Mouse (Mus musculus): ENCODE measurements around the gene Slc27a3. TPM values are rescaled to one million over a fixed set of nuclear protein-coding genes. Genes with fewer than 3 reads are reported as not detected.
"Not testable (repeated sequence)": the region's sequence is repeated elsewhere in the genome, so short reads cannot be mapped to it uniquely, and the experiment has no call there.

The Slc27a3 gene
- polyA plus RNA-seq, 1 experiment from 2014 or later: 16.0 TPM

DNA sequence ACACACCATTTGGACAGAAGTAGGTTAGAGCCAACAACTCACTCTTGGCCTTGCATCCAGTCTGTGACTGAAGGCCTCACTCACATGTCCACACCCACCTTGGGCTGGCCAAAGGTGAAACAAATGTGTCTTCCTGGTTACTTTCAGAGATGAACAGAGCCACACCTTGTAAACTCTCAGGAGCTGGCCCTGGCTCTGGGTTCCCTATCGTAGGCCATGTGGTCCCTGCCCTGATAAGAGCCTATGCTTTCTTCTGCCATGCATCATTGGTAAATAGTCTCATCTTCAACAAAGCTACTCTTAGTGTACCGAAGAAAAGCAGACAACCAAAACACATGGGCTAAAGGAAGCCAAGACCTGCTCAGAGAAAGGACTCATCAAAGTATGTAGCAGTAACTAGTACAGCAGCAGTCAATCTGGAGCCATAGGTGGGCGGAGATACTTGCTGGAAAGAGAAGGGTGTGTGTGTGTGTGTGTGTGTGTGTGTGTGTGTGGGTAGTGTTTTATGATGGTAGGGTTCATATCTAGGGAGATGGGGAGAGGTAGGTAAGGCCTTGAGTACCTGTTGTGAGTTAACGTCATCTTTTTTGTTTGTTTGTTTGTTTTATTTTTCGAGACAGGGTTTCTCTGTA lies 22.6 kb downstream of the Slc27a3 start:
- Histone ChIP-seq H3K4me2 (replicated peaks; ENCODE audit: low read depth, low read length) (no peak overlapping the region), H3K36me3 (ENCODE audit: insufficient read depth, low read length) (no peaks in the 10 kb centered on the region), H3K27ac (ENCODE audit: low read length) (no peak overlapping the region), H3K4me3 (ENCODE audit: low read depth, low read length) (no peak overlapping the region), H3K9ac (replicated peaks; ENCODE audit: low read depth) (no peak overlapping the region), H3K4me1 (ENCODE audit: insufficient read depth, low read depth, low read length) (no peaks in the 10 kb centered on the region), H3K27me3 (replicated peaks; ENCODE audit: insufficient read depth, low read length) (no peaks in the 10 kb centered on the region), H3K9me3 (ENCODE audit: low read length) (no peaks in the 10 kb centered on the region)
- 82% methylated on average over 5 of the region's 5 CpGs for WGBS
- DNase-seq (ENCODE audit: low spot score) (no peak), ATAC-seq (no peak)
- TF ChIP-seq EP300 (IDR thresholded peaks at IDR 0.05): no peak
- no peak for TF ChIP-seq CTCF (IDR thresholded peaks at IDR 0.05)

DNA sequence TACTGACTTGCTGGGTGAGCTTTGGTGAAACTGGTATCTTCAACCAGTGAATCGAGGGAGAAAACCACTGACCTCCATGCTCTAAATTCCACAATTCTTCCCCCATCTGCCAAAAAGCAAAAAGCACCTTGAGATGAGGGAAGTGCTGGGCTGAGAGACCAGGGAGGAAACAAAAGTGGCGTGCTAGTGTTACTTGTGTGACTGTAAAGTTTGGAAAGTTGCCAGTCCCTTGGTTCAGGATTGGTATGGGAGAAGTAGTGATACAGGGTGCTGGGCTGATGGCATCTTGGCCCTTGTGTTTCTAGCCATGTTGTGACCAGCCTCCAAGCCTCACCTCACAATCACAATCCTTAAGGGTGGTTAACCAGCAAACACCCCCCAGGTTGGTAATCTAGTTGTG lies 27.4 kb downstream of the Slc27a3 start:
- no peaks in the 10 kb centered on the region for H3K27me3 ChIP-seq (replicated peaks; ENCODE audit: insufficient read depth, low read length)
- DNase-seq (ENCODE audit: low spot score): no peak
- TF ChIP-seq CTCF (IDR thresholded peaks at IDR 0.05): no peak
- TF ChIP-seq EP300 (IDR thresholded peaks at IDR 0.05): no peak
- 61% methylated on average over 2 of the region's 2 CpGs for WGBS
- no peak overlapping the region for H3K27ac ChIP-seq (ENCODE audit: low read length)
- H3K9me3 ChIP-seq (ENCODE audit: low read length): no peaks in the 10 kb centered on the region
- no peak overlapping the region for H3K4me2 ChIP-seq (replicated peaks; ENCODE audit: low read depth, low read length)
- no peaks in the 10 kb centered on the region for H3K4me1 ChIP-seq (ENCODE audit: insufficient read depth, low read depth, low read length)
- no peak overlapping the region for H3K9ac ChIP-seq (replicated peaks; ENCODE audit: low read depth)
- ATAC-seq: no peak
- no peak overlapping the region for H3K4me3 ChIP-seq (ENCODE audit: low read depth, low read length)
- peaks cover 5% of the 10 kb centered on the region; the same call in 1 of the 2 replicates for H3K36me3 ChIP-seq (ENCODE audit: insufficient read depth, low read length)

DNA sequence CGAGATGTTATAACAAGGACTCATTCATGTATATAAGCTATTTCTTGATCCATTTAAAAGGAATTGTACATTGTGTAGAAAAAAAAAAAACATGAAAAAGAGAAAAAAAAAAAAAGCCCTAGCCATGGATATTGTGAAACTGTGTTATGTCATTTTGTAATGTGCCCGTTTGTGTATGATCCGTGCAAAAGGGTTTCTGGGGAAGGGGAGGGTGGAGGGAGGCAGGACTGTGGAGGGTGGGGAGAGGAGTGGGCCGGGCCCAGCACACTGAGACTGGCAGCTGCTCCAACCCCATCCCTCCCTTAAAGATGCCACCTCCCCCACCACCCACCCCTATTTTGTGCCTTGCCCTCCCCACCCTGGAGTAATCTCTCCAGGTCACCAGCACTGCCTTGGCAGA lies 28.3 kb downstream of the Slc27a3 start:
- H3K9ac ChIP-seq (replicated peaks; ENCODE audit: low read depth): no peak overlapping the region
- H3K9me3 ChIP-seq (ENCODE audit: low read length): no peaks in the 10 kb centered on the region
- H3K36me3 ChIP-seq (ENCODE audit: insufficient read depth, low read length): peaks cover 8% of the 10 kb centered on the region; the same call in 1 of the 2 replicates
- TF ChIP-seq EP300 (IDR thresholded peaks at IDR 0.05) (no peak), CTCF (IDR thresholded peaks at IDR 0.05) (no peak)
- WGBS: 76% methylated on average over 4 of the region's 4 CpGs
- H3K4me3 ChIP-seq (ENCODE audit: low read depth, low read length): no peak overlapping the region
- DNase-seq (ENCODE audit: low spot score) (no peak), ATAC-seq (no peak)
- no peak overlapping the region for H3K4me2 ChIP-seq (replicated peaks; ENCODE audit: low read depth, low read length)
- no peak overlapping the region for H3K27ac ChIP-seq (ENCODE audit: low read length)
- H3K27me3 ChIP-seq (replicated peaks; ENCODE audit: insufficient read depth, low read length): no peaks in the 10 kb centered on the region
- no peaks in the 10 kb centered on the region for H3K4me1 ChIP-seq (ENCODE audit: insufficient read depth, low read depth, low read length)

DNA sequence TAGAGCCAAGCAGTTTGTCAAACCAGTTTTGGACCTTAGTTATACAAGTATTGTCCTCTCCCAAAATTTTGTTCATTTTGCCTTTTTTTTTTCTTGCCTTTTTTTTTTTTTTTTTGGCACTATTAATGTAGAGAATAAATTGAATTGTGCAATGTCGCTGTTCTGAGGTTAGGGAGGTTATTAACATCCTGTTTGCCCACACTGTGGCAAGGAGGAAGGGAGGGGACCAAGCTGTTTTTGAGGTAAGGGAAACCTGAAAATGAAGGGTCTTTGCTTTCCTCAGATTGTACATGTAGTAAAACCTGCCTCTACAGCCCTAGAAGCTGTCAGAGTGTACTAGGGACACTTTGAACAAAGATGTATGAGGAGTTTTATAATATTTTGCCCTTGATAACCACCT lies 30.5 kb downstream of the Slc27a3 start:
- Histone ChIP-seq H3K4me2 (replicated peaks; ENCODE audit: low read depth, low read length) (no peak overlapping the region), H3K4me1 (ENCODE audit: insufficient read depth, low read depth, low read length) (no peaks in the 10 kb centered on the region), H3K27me3 (replicated peaks; ENCODE audit: insufficient read depth, low read length) (no peaks in the 10 kb centered on the region), H3K9me3 (ENCODE audit: low read length) (no peaks in the 10 kb centered on the region), H3K4me3 (ENCODE audit: low read depth, low read length) (no peak overlapping the region), H3K36me3 (ENCODE audit: insufficient read depth, low read length) (peaks cover 29% of the 10 kb centered on the region; the same call in 1 of the 2 replicates), H3K27ac (ENCODE audit: low read length) (no peak overlapping the region), H3K9ac (replicated peaks; ENCODE audit: low read depth) (no peak overlapping the region)
- WGBS: 56% methylated on average over 1 of the region's 1 CpGs
- TF ChIP-seq EP300 (IDR thresholded peaks at IDR 0.05) (no peak), CTCF (IDR thresholded peaks at IDR 0.05) (no peak)
- ATAC-seq (no peak), DNase-seq (ENCODE audit: low spot score) (no peak)

GRCm38 (mm10) chr3:90357959-90358358 lies 31.8 kb downstream of the Slc27a3 start:
- no peak overlapping the region for H3K4me2 ChIP-seq (replicated peaks; ENCODE audit: low read depth, low read length)
- DNase-seq (ENCODE audit: low spot score) (no peak), ATAC-seq (no peak)
- H3K4me1 ChIP-seq (ENCODE audit: insufficient read depth, low read depth, low read length): no peaks in the 10 kb centered on the region
- 93% methylated on average over 7 of the region's 7 CpGs for WGBS
- no peak overlapping the region for H3K27ac ChIP-seq (ENCODE audit: low read length)
- no peaks in the 10 kb centered on the region for H3K27me3 ChIP-seq (replicated peaks; ENCODE audit: insufficient read depth, low read length)
- H3K9ac ChIP-seq (replicated peaks; ENCODE audit: low read depth): no peak overlapping the region
- H3K36me3 ChIP-seq (ENCODE audit: insufficient read depth, low read length): peaks cover 37% of the 10 kb centered on the region; the same call in 1 of the 2 replicates
- TF ChIP-seq EP300 (IDR thresholded peaks at IDR 0.05) (no peak), CTCF (IDR thresholded peaks at IDR 0.05) (no peak)
- no peak overlapping the region for H3K4me3 ChIP-seq (ENCODE audit: low read depth, low read length)
- H3K9me3 ChIP-seq (ENCODE audit: low read length): no peaks in the 10 kb centered on the region

DNA sequence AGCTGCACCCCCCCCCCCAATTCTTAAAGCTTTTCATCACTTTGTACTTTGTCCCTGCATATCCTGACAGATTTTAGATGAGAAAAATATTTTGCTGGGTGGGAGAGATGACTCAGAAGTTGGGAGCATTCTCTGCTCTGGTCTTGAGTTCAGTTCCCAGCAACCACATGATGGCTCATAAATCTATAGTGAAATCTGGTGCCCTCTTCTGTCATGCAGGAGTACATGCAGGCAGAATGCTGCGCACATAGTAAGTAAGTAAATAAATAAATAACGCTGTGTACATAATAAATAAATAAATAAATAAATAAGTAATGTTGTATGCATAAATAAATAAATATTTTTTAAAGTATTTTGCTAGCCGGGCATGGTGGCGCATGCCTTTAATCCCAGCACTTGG lies 41.9 kb downstream of the Slc27a3 start:
- 97% methylated on average over 4 of the region's 4 CpGs for WGBS
- H3K27me3 ChIP-seq (replicated peaks; ENCODE audit: insufficient read depth, low read length): no peaks in the 10 kb centered on the region
- H3K4me3 ChIP-seq (ENCODE audit: low read depth, low read length): no peak overlapping the region
- DNase-seq (ENCODE audit: low spot score) (no peak), ATAC-seq (no peak)
- no peak overlapping the region for H3K4me2 ChIP-seq (replicated peaks; ENCODE audit: low read depth, low read length)
- H3K4me1 ChIP-seq (ENCODE audit: insufficient read depth, low read depth, low read length): no peaks in the 10 kb centered on the region
- no peak overlapping the region for H3K27ac ChIP-seq (ENCODE audit: low read length)
- no peak overlapping the region for H3K9ac ChIP-seq (replicated peaks; ENCODE audit: low read depth)
- peak; percentile 32 for TF ChIP-seq CTCF (IDR thresholded peaks at IDR 0.05)
- TF ChIP-seq EP300 (IDR thresholded peaks at IDR 0.05): no peak
- peaks cover 29% of the 10 kb centered on the region for H3K36me3 ChIP-seq (ENCODE audit: insufficient read depth, low read length)
- no peaks in the 10 kb centered on the region for H3K9me3 ChIP-seq (ENCODE audit: low read length)

DNA sequence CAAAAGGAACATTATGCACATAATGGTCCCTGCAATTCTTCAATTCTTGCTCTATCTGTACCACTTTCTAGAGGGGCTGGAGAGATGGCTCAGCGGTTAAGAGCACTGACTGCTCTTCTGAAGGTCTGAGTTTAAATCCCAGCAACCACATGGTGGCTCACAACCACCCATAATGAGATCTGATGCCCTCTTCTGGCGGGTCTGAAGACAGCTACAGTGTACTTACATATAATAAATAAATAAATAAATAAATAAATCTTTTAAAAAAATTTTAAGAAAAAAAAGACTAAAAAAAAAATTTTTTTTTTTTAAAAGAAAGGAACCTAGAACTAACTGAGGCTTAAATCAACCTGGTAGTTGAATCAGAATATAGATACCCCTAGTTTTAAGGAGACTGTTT lies 46.9 kb downstream of the Slc27a3 start:
- H3K4me3 ChIP-seq (ENCODE audit: low read depth, low read length); H3K27ac ChIP-seq (ENCODE audit: low read length); H3K9me3 ChIP-seq (ENCODE audit: low read length); ATAC-seq; H3K9ac ChIP-seq (replicated peaks; ENCODE audit: low read depth); H3K4me1 ChIP-seq (ENCODE audit: insufficient read depth, low read depth, low read length); H3K27me3 ChIP-seq (replicated peaks; ENCODE audit: insufficient read depth, low read length); DNase-seq (ENCODE audit: low spot score); H3K4me2 ChIP-seq (replicated peaks; ENCODE audit: low read depth, low read length); H3K36me3 ChIP-seq (ENCODE audit: insufficient read depth, low read length): not testable (repeated sequence)
- WGBS: 62% methylated on average over 2 of the region's 2 CpGs
- TF ChIP-seq CTCF (IDR thresholded peaks at IDR 0.05): peak; percentile 34

Measured in lung, postnatal 0 days (tissue).